Mouse (Mus musculus): Measurements from ENCODE around the gene Ttc26. TPM values are rescaled to one million over a fixed set of nuclear protein-coding genes. Genes with fewer than 3 reads are reported as not detected.
"Not testable (repeated sequence)": the region's sequence is repeated elsewhere in the genome, so short reads cannot be mapped to it uniquely, and the experiment has no call there.

The Ttc26 gene
- total RNA-seq, 2 experiments from 2014 or later, result 12.4 to 13.1 TPM

GRCm38 (mm10) chr6:38348811-38349453 lies 32.3 kb upstream of the Ttc26 start:
- no peak for DNase-seq (ENCODE audit: extremely low spot score in 1 of 2, low spot score in 2 of 2)
- H3K4me3 ChIP-seq, result no peak overlapping the region
- no peak for TF ChIP-seq CTCF (IDR thresholded peaks at IDR 0.05)
- intact Hi-C loops (cut with DNase I), result no loop called here
- no peak overlapping the region for H3K27ac ChIP-seq

GRCm38 (mm10) chr6:38349806-38350205 lies 31.5 kb upstream of the Ttc26 start:
- no peak overlapping the region for H3K27ac ChIP-seq
- no peak overlapping the region for H3K4me3 ChIP-seq
- no peak for TF ChIP-seq CTCF (IDR thresholded peaks at IDR 0.05)
- no peak for DNase-seq (ENCODE audit: extremely low spot score in 1 of 2, low spot score in 2 of 2)
- intact Hi-C loops (cut with DNase I), result no loop called here

- no peak overlapping the region for H3K4me3 ChIP-seq
- no peak for DNase-seq (ENCODE audit: extremely low spot score in 1 of 2, low spot score in 2 of 2)
- TF ChIP-seq CTCF (IDR thresholded peaks at IDR 0.05), result no peak
- H3K27ac ChIP-seq, result no peak overlapping the region
- intact Hi-C loops (cut with DNase I), result no loop called here
Measured at GRCm38 (mm10) chr6:38351930-38352329, 29.3 kb upstream of the Ttc26 start.

- intact Hi-C loops (cut with DNase I), result no loop called here
- TF ChIP-seq CTCF (IDR thresholded peaks at IDR 0.05), result no peak
- H3K27ac ChIP-seq, result no peak overlapping the region
- no peak for DNase-seq (ENCODE audit: extremely low spot score in 1 of 2, low spot score in 2 of 2)
- no peak overlapping the region for H3K4me3 ChIP-seq
Measured at GRCm38 (mm10) chr6:38352451-38352850, 28.8 kb upstream of the Ttc26 start.

GRCm38 (mm10) chr6:38353181-38353580 lies 28.1 kb upstream of the Ttc26 start:
- intact Hi-C loops (cut with DNase I), result no loop called here
- Histone ChIP-seq H3K4me3 (peak overlapping the region; percentile 45; the same call in 1 of the 2 replicates), H3K27ac (no peak overlapping the region)
- no peak for TF ChIP-seq CTCF (IDR thresholded peaks at IDR 0.05)
- DNase-seq (ENCODE audit: extremely low spot score in 1 of 2, low spot score in 2 of 2), result no peak

GRCm38 (mm10) chr6:38353811-38354722 lies 27.2 kb upstream of the Ttc26 start, which contains the start of gene Zc3hav1:
Gene Zc3hav1, minus strand, starts transcription at chr6:38354603.
- Histone ChIP-seq H3K27ac (peak within 1 kb of the TSS; percentile 34), H3K4me3 (peak within 1 kb of the TSS; percentile 45)
- DNase-seq (ENCODE audit: extremely low spot score in 1 of 2, low spot score in 2 of 2), result peak; percentile 20 to 28
- intact Hi-C loops (cut with DNase I), result no loop called here
- no peak; the same call in 1 of the 2 replicates for TF ChIP-seq CTCF (IDR thresholded peaks at IDR 0.05)

GRCm38 (mm10) chr6:38354723-38355353 lies 26.4 kb upstream of the Ttc26 start:
- no peak for DNase-seq (ENCODE audit: extremely low spot score in 1 of 2, low spot score in 2 of 2)
- peak overlapping the region; percentile 34 for H3K27ac ChIP-seq
- intact Hi-C loops (cut with DNase I), result no loop called here
- TF ChIP-seq CTCF (IDR thresholded peaks at IDR 0.05), result no peak
- peak overlapping the region; percentile 45 for H3K4me3 ChIP-seq

GRCm38 (mm10) chr6:38355354-38355823 lies 25.9 kb upstream of the Ttc26 start:
- H3K27ac ChIP-seq, result no peak overlapping the region
- intact Hi-C loops (cut with DNase I), result no loop called here
- DNase-seq (ENCODE audit: extremely low spot score in 1 of 2, low spot score in 2 of 2), result no peak
- no peak for TF ChIP-seq CTCF (IDR thresholded peaks at IDR 0.05)
- H3K4me3 ChIP-seq, result no peak overlapping the region

- no peak for TF ChIP-seq CTCF (IDR thresholded peaks at IDR 0.05)
- no peak for DNase-seq (ENCODE audit: extremely low spot score in 1 of 2, low spot score in 2 of 2)
- H3K4me3 ChIP-seq, result no peak overlapping the region
- intact Hi-C loops (cut with DNase I), result no loop called here
- no peak overlapping the region for H3K27ac ChIP-seq
Measured at GRCm38 (mm10) chr6:38355862-38356261, 25.4 kb upstream of the Ttc26 start.

GRCm38 (mm10) chr6:38356661-38357433 lies 24.4 kb upstream of the Ttc26 start:
- intact Hi-C loops (cut with DNase I); DNase-seq (ENCODE audit: extremely low spot score in 1 of 2, low spot score in 2 of 2); H3K4me3 ChIP-seq; H3K27ac ChIP-seq: not testable (repeated sequence)

GRCm38 (mm10) chr6:38357603-38358252 lies 23.5 kb upstream of the Ttc26 start:
- H3K4me3 ChIP-seq, result no peak overlapping the region
- no peak overlapping the region for H3K27ac ChIP-seq
- no peak for DNase-seq (ENCODE audit: extremely low spot score in 1 of 2, low spot score in 2 of 2)
- intact Hi-C loops (cut with DNase I), result no loop called here
- no peak for TF ChIP-seq CTCF (IDR thresholded peaks at IDR 0.05)

Measured in left cerebral cortex, adult 2 months (tissue).